Mouse (Mus musculus): ENCODE data around the gene Ssbp3. TPM values are rescaled to one million over a fixed set of nuclear protein-coding genes. Genes with fewer than 3 reads are reported as not detected.

Ssbp3 gene
- polyA plus RNA-seq, 1 experiment from 2014 or later: 173 TPM

DNA sequence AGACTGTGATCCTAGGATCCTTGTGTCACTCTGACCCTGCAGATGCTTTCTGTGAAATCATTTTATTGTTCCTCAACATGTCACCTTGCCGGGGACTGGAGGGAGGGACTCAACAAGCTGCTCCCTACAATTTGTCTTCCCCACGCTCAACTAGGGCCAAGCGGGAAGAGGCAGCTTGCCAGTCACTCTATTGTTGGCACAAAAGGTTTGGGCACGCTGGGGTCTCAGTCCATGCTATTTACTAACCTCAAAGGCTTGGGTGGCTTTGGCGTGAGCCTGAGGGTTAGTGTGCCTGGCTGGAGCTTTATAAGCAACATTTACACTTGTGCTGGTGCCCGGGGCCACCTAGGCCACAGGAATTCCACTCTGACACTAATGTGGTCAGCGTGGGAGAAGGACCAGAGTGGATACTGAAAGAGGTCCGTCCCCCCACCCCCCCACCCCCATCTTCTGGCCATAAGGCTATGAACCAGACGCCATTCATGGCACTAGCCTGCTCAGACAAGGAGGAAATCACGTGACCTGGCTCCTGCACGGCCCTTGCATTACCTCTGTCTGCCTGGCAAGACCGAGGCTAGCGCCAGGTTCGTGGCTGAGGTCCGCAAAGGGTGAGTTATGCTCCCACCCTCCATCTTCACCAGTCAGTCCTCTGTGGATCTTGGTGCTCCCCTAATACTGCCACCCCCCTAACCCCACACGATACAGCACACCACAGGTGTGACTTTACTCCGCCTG lies 188.5 kb downstream of the Ssbp3 start:
- WGBS: 75% methylated on average over 17 of the region's 17 CpGs
- Histone ChIP-seq H3K4me1 (peaks cover 18% of the 10 kb centered on the region), H3K9me3 (replicated peaks) (no peaks in the 10 kb centered on the region), H3K4me2 (no peak overlapping the region), H3K27me3 (no peaks in the 10 kb centered on the region), H3K36me3 (ENCODE audit: poor library complexity, severe bottlenecking) (no peaks in the 10 kb centered on the region), H3K4me3 (no peak overlapping the region), H3K9ac (no peak overlapping the region), H3K27ac (no peak overlapping the region)
- no peak for ATAC-seq

Other genes with a start within 250 kb of the Ssbp3 start
- 93.0 and 112 TPM in 2 replicates for gene Ttc4, start 231.8 kb upstream of the Ssbp3 start, polyA plus RNA-seq (2015; fragmentation: Nextera tagmentation; extraction: Ambion mirVana)
- gene Mroh7, start 179.8 kb upstream of the Ssbp3 start, polyA plus RNA-seq (2015; fragmentation: Nextera tagmentation; extraction: Ambion mirVana): 0.20 and 0.80 TPM in 2 replicates
- not detected in 2 replicates for gene Fam151a, start 176.8 kb upstream of the Ssbp3 start, polyA plus RNA-seq (2015; fragmentation: Nextera tagmentation; extraction: Ambion mirVana)
- 0.63 and 0.94 TPM in 2 replicates for gene Acot11, start 105.7 kb upstream of the Ssbp3 start, polyA plus RNA-seq (2015; fragmentation: Nextera tagmentation; extraction: Ambion mirVana)
- gene Mrpl37, start 156.2 kb downstream of the Ssbp3 start, polyA plus RNA-seq (2015; fragmentation: Nextera tagmentation; extraction: Ambion mirVana): 81.4 and 81.9 TPM in 2 replicates
- gene Cyb5rl, start 156.3 kb downstream of the Ssbp3 start, polyA plus RNA-seq (2015; fragmentation: Nextera tagmentation; extraction: Ambion mirVana): 4.8 and 5.6 TPM in 2 replicates
- gene Cdcp2, start 186.2 kb downstream of the Ssbp3 start, polyA plus RNA-seq (2015; fragmentation: Nextera tagmentation; extraction: Ambion mirVana): not detected in 2 replicates